Mouse (Mus musculus) lung, postnatal 25 days (tissue): ENCODE data around the gene Mdga1.

Experiments used
- DNase-seq: peaks from one replicate; pipeline ENCODE4 v3.0.0; 2022; ENCODE audit warnings: low spot score

The Mdga1 gene

GRCm38 (mm10) chr17:29981568-29981967 is 11.7 kb upstream of the Mdga1 start:
- no peak for DNase-seq

GRCm38 (mm10) chr17:29979841-29980240 is 10.0 kb upstream of the Mdga1 start:
- DNase-seq: no peak

GRCm38 (mm10) chr17:29979020-29979419 is 9.1 kb upstream of the Mdga1 start:
- no peak for DNase-seq

GRCm38 (mm10) chr17:29975731-29976130 is 5.8 kb upstream of the Mdga1 start:
- peak; percentile 85 for DNase-seq

GRCm38 (mm10) chr17:29973226-29973625 is 3.3 kb upstream of the Mdga1 start:
- no peak for DNase-seq

- no peak for DNase-seq
These were observed 2.0 kb upstream of the Mdga1 start for GRCm38 (mm10) chr17:29971761-29972432.

GRCm38 (mm10) chr17:29965506-29965905 is 4.4 kb downstream of the Mdga1 start:
- no peak for DNase-seq

GRCm38 (mm10) chr17:29963730-29964259 is 6.1 kb downstream of the Mdga1 start:
- DNase-seq: no peak

GRCm38 (mm10) chr17:29955880-29956279 is 14.0 kb downstream of the Mdga1 start:
- DNase-seq: no peak

GRCm38 (mm10) chr17:29954316-29954715 is 15.6 kb downstream of the Mdga1 start:
- DNase-seq: no peak

GRCm38 (mm10) chr17:29951100-29951499 is 18.8 kb downstream of the Mdga1 start:
- no peak for DNase-seq

- no peak for DNase-seq
These were observed 19.3 kb downstream of the Mdga1 start for GRCm38 (mm10) chr17:29950574-29950973.

GRCm38 (mm10) chr17:29947271-29947714 is 22.6 kb downstream of the Mdga1 start:
- DNase-seq: no peak

GRCm38 (mm10) chr17:29944376-29944775 is 25.5 kb downstream of the Mdga1 start:
- no peak for DNase-seq

- no peak for DNase-seq
These were observed 30.9 kb downstream of the Mdga1 start for GRCm38 (mm10) chr17:29939011-29939410.

GRCm38 (mm10) chr17:29937350-29937781 is 32.5 kb downstream of the Mdga1 start:
- no peak for DNase-seq

GRCm38 (mm10) chr17:29934133-29934851 is 35.6 kb downstream of the Mdga1 start:
- no peak for DNase-seq

- no peak for DNase-seq
These were observed 37.1 kb downstream of the Mdga1 start for GRCm38 (mm10) chr17:29932753-29933152.

GRCm38 (mm10) chr17:29931224-29931945 is 38.5 kb downstream of the Mdga1 start:
- DNase-seq: no peak

GRCm38 (mm10) chr17:29928751-29929237 is 41.1 kb downstream of the Mdga1 start:
- peak; percentile 4 for DNase-seq

GRCm38 (mm10) chr17:29925608-29926606 is 44.0 kb downstream of the Mdga1 start:
- no peak for DNase-seq
